Mouse (Mus musculus) adrenal gland, postnatal 25 days (tissue): ENCODE measurements at regions not wholly inside any gene's neighbourhood (a gene's known extent, or its start where the extent isn't known, plus 50 kb on each side); places are given as distances from the start of the nearest gene placed in this dataset.

Experiments
- DNase-seq: peaks from one replicate; pipeline ENCODE4 v3.0.0; 2021; ENCODE audit warnings: mixed read lengths

GRCm38 (mm10) chr7:51300238-51300637 is 210.6 kb upstream of the Ano5 start:
- no peak for DNase-seq

GRCm38 (mm10) chr7:51307757-51308156 is 203.1 kb upstream of the Ano5 start:
- DNase-seq: no peak

GRCm38 (mm10) chr7:51310191-51310590 is 200.6 kb upstream of the Ano5 start:
- DNase-seq: no peak

GRCm38 (mm10) chr7:51339841-51340540 is 170.8 kb upstream of the Ano5 start:
- DNase-seq: no peak

- DNase-seq: no peak
These were observed 163.3 kb upstream of the Ano5 start for GRCm38 (mm10) chr7:51347521-51347920.

GRCm38 (mm10) chr7:51360134-51360533 is 150.7 kb upstream of the Ano5 start:
- no peak for DNase-seq

- DNase-seq: no peak
These were observed 133.2 kb upstream of the Ano5 start for GRCm38 (mm10) chr7:51377584-51377983.
